Mouse (Mus musculus) hindbrain, embryonic 14.5 days (tissue): ENCODE results near the gene Polr2i. TPM values are rescaled to one million over a fixed set of nuclear protein-coding genes. Genes with fewer than 3 reads are reported as not detected.

Source experiments
- ATAC-seq: fragments of 200-750 bp; cut with Nextera tagmentation; 2 replicates; pipeline ENCODE4 v1.8.0; 2017; ENCODE audit warnings: moderate number of reproducible peaks, mild to moderate bottlenecking, moderate TSS enrichment, moderate library complexity; ENCODE audit not compliant: low FRiP score
- DNase-seq: peaks from one replicate; pipeline ENCODE4 v3.0.0-alpha.2; 2015; ENCODE audit warnings: low spot score
- H3K27ac ChIP-seq: fragments of 300-500 bp; sonication (generic); 2 replicates; pipeline ENCODE4 v1.5.1; 2014; ENCODE audit warnings: mild to moderate bottlenecking, moderate library complexity
- H3K27me3 ChIP-seq: fragments of 300-500 bp; sonication (generic); 2 replicates; pipeline ENCODE4 v1.6.1; 2014; ENCODE audit warnings: mild to moderate bottlenecking, low read length, mixed read lengths; ENCODE audit not compliant: control insufficient read depth, insufficient read depth
- H3K36me3 ChIP-seq: fragments of 300-500 bp; sonication (generic); replicated peaks from 2 replicates; pipeline ENCODE4 v1.6.1; 2014; ENCODE audit not compliant: control insufficient read depth, insufficient read depth
- H3K4me1 ChIP-seq: fragments of 300-500 bp; sonication (generic); replicated peaks from 2 replicates; pipeline ENCODE4 v1.6.1; 2014; ENCODE audit warnings: antibody characterized with exemption, low read length, mixed read lengths; ENCODE audit not compliant: control insufficient read depth, insufficient read depth
- H3K4me2 ChIP-seq: fragments of 300-500 bp; sonication (generic); replicated peaks from 2 replicates; pipeline ENCODE4 v1.6.1; 2014; ENCODE audit warnings: mild to moderate bottlenecking, moderate library complexity
- H3K4me3 ChIP-seq: fragments of 300-500 bp; sonication (generic); replicated peaks from 2 replicates; pipeline ENCODE4 v1.5.1; 2014; ENCODE audit warnings: mild to moderate bottlenecking, low read length
- H3K9ac ChIP-seq: fragments of 300-500 bp; sonication (generic); 2 replicates; pipeline ENCODE4 v1.6.1; 2014
- H3K9me3 ChIP-seq: fragments of 300-500 bp; sonication (generic); 2 replicates; pipeline ENCODE4 v1.6.1; 2016; ENCODE audit warnings: low read length; ENCODE audit not compliant: control insufficient read depth
- WGBS: fragments of 180-500 bp; shearing (Covaris S2); extraction: QIAGEN DNeasy Blood & Tissue Kit; methylation state at CpG from one replicate; pipeline ENCODE4 v1.1.7; 2014; 5-methylcytosine and 5-hydroxymethylcytosine counted together
- polyA plus RNA-seq: library from polyadenylated mRNA; unstranded; fragments of >200 nt; fragmentation: Nextera tagmentation; extraction: Ambion mirVana; gene quantifications from 2 replicates; pipeline ENCODE4 v1.2.1, GENCODE M21; 2014

Gene Polr2i
- polyA plus RNA-seq, 1 experiment from 2014 or later = 199 TPM

DNA sequence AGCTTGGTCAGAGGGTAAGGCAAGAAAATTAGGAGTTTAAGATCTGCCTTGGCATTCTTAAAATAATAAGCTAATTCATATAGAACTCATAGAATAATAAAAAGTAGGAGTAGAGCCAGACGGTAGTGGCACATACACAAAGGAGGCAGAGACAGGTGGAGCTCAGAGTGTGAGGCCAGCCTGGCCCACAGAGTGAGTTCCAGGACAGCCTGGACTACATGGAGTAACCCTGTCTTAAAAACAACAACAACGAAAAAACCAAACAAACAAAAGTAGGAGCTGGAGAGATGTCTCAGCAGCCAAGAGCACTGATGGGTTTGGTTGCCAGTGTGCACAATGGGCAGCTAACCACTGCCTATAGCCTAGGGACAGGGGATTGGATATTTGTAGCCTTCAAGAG is 14.5 kb upstream of the Polr2i start:
- 85% methylated on average over 2 of the region's 2 CpGs for WGBS
- no peak for ATAC-seq

DNA sequence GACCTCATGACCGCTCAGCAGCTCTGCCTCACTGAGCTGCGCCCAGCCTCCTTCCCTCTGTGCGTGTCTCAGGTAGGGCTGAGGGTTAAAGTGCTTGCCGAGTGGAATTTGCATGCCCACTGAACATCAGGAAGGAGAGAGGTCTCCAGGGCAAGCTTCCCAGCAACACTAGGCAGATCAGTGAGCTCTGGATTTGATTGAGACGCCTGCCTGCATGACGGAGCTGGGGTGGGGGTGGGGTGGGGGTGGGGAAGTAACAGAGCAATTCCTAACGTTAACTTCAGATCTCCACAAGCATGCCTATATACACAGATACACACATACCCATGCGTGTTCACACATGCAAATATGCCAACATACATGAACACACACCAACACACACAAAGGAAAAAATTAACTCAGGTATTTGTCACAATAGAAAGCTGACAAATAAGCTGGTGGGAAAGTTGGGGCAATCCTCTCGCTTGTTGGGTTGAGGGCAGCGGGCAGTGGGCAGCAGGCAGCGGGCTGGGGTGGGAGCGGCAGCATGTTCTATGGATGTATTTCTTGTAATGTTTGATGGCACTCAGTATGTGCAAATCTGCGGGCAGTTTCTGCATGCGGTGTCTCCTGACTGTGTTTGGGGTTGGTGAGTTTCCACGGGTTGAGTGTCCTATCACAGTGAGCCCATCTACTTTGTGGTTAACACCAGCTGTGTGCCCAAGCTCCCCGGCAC is 12.3 kb upstream of the Polr2i start:
- ATAC-seq (peak; percentile 66), DNase-seq (peak; percentile 74)
- Histone ChIP-seq H3K27me3 (no peaks in the 10 kb centered on the region), H3K4me1 (no peaks in the 10 kb centered on the region; the same call in 1 of the 2 replicates), H3K4me3 (peak overlapping the region; percentile 35), H3K4me2 (peak overlapping the region; percentile 78), H3K27ac (peak overlapping the region; percentile 76), H3K9me3 (no peaks in the 10 kb centered on the region), H3K36me3 (peaks cover 18% of the 10 kb centered on the region), H3K9ac (peak overlapping the region; percentile 54)
- 5% methylated on average over 16 of the region's 16 CpGs for WGBS

More for the DNA sequence above, 14.5 kb upstream of the Polr2i start:
- H3K27me3 ChIP-seq = no peaks in the 10 kb centered on the region
- no peak overlapping the region for H3K4me3 ChIP-seq
- DNase-seq = no peak
- no peak overlapping the region for H3K9ac ChIP-seq
- H3K4me2 ChIP-seq = no peak overlapping the region
- no peaks in the 10 kb centered on the region; the same call in 1 of the 2 replicates for H3K4me1 ChIP-seq
- H3K36me3 ChIP-seq = no peaks in the 10 kb centered on the region; the same call in 1 of the 2 replicates
- no peak overlapping the region for H3K27ac ChIP-seq
- H3K9me3 ChIP-seq = no peaks in the 10 kb centered on the region

DNA sequence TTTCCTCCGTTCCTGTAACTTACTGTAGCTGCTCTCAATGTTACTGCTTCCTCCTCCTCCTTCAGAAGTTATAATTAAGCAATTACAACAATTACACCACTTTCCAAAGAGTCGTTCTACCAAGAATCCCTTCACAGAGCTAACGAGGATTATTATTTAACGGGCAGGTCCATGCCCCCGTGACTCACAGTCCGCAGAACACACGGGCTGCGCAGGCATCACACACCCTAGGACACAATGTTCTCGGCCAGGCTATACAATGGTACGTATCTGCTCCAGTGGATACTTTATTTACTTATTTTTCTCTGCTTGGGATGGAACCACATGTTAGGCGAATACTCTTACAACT is 11.8 kb upstream of the Polr2i start:
- 24% methylated on average over 11 of the region's 11 CpGs for WGBS
- H3K27me3 ChIP-seq = no peaks in the 10 kb centered on the region
- ATAC-seq = no peak
- no peaks in the 10 kb centered on the region; the same call in 1 of the 2 replicates for H3K4me1 ChIP-seq
- H3K36me3 ChIP-seq = peaks cover 24% of the 10 kb centered on the region
- H3K9me3 ChIP-seq = no peaks in the 10 kb centered on the region
- peak overlapping the region; percentile 78 for H3K4me2 ChIP-seq
- H3K9ac ChIP-seq = peak overlapping the region; percentile 54
- H3K27ac ChIP-seq = peak overlapping the region; percentile 12; the same call in 1 of the 2 replicates
- peak overlapping the region; percentile 35 for H3K4me3 ChIP-seq
- DNase-seq = no peak

DNA sequence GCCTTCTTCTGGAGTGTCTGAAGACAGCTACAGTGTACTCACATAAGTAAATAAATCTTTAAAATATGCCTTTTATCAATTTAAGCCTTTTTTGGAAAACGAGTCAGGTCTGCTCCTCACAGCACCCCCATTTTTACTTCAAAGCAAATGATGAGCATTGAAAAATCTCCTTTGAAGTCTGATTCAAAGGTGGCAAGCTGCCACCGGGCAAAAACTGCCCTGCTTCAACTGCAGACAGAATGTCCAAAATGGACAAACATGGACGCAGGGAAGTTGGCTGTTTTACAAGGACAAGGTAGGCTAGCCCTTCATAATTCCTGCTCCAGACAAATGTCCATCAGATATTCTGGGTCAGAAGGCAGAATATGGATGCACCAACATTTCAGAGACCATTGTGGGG is 10.3 kb upstream of the Polr2i start:
- no peak overlapping the region for H3K27ac ChIP-seq
- H3K27me3 ChIP-seq = no peaks in the 10 kb centered on the region
- no peaks in the 10 kb centered on the region; the same call in 1 of the 2 replicates for H3K4me1 ChIP-seq
- H3K36me3 ChIP-seq = peaks cover 38% of the 10 kb centered on the region
- no peak for ATAC-seq
- 86% methylated on average over 3 of the region's 3 CpGs for WGBS
- no peak overlapping the region for H3K4me2 ChIP-seq
- no peak for DNase-seq
- H3K4me3 ChIP-seq = no peak overlapping the region
- H3K9ac ChIP-seq = no peak overlapping the region
- no peaks in the 10 kb centered on the region for H3K9me3 ChIP-seq

DNA sequence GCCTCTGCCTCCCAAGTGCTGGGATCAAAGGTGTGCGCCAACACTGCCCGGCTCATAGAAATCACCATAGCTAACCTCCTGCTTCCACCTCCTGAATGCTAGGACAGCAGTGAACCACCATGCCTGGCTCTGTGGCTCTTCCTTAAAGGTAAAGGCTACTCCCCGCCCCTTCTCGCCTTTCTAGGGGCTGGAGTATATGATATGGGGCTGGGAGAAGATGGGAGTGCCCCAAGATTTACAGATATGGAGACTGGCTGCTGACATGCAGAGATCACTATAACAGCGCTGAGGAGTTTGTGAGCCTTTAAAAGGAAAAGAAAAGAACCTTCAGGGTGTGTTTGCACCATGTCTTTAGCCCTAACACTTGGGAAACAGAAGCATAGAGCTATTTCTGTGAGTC is 9.5 kb upstream of the Polr2i start:
- 96% methylated on average over 5 of the region's 5 CpGs for WGBS
- H3K27me3 ChIP-seq = no peaks in the 10 kb centered on the region
- H3K9ac ChIP-seq = no peak overlapping the region
- no peak for ATAC-seq
- DNase-seq = no peak
- H3K4me1 ChIP-seq = no peaks in the 10 kb centered on the region; the same call in 1 of the 2 replicates
- H3K27ac ChIP-seq = no peak overlapping the region
- H3K9me3 ChIP-seq = no peaks in the 10 kb centered on the region
- peaks cover 46% of the 10 kb centered on the region for H3K36me3 ChIP-seq
- H3K4me3 ChIP-seq = no peak overlapping the region
- H3K4me2 ChIP-seq = no peak overlapping the region

DNA sequence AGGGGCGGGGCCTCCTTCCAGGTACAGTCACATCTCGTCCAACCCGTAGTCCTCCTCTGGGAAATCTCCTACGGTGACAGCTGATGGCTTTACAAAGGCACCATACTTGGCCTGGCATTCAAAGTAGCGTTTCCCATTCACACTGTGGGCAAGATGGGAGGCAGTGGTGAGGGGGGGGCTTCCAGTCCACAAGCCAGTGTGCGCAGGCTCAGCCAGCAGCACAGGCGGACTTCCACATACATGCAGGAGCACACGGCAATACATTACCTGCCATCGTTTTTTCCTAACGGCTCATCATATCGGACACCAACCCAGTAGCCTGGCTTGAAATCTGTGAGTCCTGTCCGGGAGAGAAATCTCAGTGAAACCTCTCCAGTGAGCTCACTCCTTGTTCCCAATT is 7.5 kb upstream of the Polr2i start:
- H3K36me3 ChIP-seq = peaks cover 57% of the 10 kb centered on the region
- no peaks in the 10 kb centered on the region for H3K27me3 ChIP-seq
- H3K9ac ChIP-seq = no peak overlapping the region
- DNase-seq (no peak), ATAC-seq (no peak)
- H3K4me3 ChIP-seq = no peak overlapping the region
- H3K4me2 ChIP-seq = no peak overlapping the region
- 91% methylated on average over 12 of the region's 12 CpGs for WGBS
- no peaks in the 10 kb centered on the region for H3K9me3 ChIP-seq
- no peaks in the 10 kb centered on the region; the same call in 1 of the 2 replicates for H3K4me1 ChIP-seq
- H3K27ac ChIP-seq = no peak overlapping the region

DNA sequence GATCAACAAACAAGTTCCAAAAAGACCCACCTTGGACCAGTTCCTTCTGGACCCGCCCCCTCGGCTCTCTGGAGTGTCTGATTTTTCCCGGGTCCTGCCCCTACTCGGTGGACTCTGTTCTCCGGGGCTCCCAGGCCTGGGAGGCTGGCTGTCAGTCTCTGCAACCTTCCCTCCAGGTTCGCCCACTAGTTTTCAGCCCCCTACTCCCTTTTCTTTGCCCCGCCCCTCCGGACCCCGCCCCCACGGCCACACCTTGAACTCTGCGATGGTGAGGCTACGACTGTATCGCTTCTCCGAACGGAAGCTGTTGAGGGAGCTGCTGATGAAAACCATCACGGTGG is 450 bp upstream of the Polr2i start:
- Histone ChIP-seq H3K4me3 (peak overlapping the region; percentile 63), H3K4me2 (peak overlapping the region; percentile 60), H3K9ac (peak overlapping the region; percentile 75), H3K9me3 (no peaks in the 10 kb centered on the region), H3K4me1 (peaks cover 10% of the 10 kb centered on the region), H3K27me3 (no peaks in the 10 kb centered on the region), H3K36me3 (peaks cover 45% of the 10 kb centered on the region), H3K27ac (peak overlapping the region; percentile 96)
- DNase-seq = no peak
- ATAC-seq = peak; percentile 49; the same call in 1 of the 2 replicates
- WGBS = under 1% methylated on average over 16 of the region's 16 CpGs

DNA sequence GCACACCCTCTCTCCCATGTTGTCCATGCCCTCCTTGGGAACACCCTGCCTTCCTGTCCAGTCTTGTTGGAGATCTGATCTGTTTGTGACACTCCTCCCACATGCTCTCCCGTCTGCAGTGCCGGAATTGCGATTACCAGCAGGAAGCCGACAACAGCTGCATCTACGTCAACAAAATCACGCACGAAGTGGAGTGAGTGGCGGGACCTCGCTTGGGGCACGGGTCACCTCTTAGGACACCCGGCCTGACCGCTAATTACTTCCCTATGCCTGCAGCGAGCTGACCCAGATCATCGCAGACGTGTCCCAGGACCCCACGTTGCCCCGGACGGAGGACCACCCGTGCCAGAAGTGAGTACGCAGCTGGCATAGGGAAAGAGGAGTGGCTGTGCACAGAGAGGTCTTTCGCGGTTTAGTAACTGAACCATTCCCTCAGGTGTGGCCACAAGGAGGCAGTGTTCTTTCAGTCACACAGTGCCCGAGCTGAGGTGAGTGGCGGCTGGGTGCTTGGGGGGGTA is 942 bp downstream of the Polr2i start:
- peaks cover 31% of the 10 kb centered on the region for H3K36me3 ChIP-seq
- H3K27ac ChIP-seq = peak overlapping the region; percentile 96
- ATAC-seq (no peak; the same call in 1 of the 2 replicates), DNase-seq (peak; percentile 27)
- H3K4me2 ChIP-seq = peak overlapping the region; percentile 57
- H3K9ac ChIP-seq = peak overlapping the region; percentile 75
- H3K4me1 ChIP-seq = peaks cover 10% of the 10 kb centered on the region
- no peaks in the 10 kb centered on the region for H3K9me3 ChIP-seq
- peak overlapping the region; percentile 63 for H3K4me3 ChIP-seq
- WGBS = 4% methylated on average over 24 of the region's 24 CpGs
- no peaks in the 10 kb centered on the region for H3K27me3 ChIP-seq

DNA sequence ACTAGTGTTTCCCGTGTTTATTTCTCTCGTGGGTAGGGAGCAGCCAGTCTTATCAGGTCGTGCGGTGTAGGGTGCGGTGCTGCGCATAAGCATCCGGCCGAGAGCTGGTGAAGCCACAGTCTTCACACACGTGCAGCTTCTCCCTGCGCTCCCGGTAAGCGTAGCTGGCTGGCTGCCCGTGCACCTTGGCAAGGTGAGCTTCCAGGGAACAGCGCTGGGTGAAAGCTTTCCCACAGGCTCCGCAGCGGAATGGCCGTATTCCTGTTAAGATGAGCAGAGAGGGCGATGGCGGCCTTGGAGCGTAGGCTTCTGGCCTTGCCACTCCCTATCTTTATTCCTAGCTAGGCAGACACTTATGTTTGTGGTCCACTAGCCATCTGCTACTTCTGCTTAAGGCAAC is 1.6 kb downstream of the Polr2i start:
- 89% methylated on average over 20 of the region's 20 CpGs for WGBS
- DNase-seq (no peak), ATAC-seq (no peak)
- no peaks in the 10 kb centered on the region for H3K9me3 ChIP-seq
- peak overlapping the region; percentile 57 for H3K4me2 ChIP-seq
- H3K4me1 ChIP-seq = peaks cover 10% of the 10 kb centered on the region
- H3K27me3 ChIP-seq = no peaks in the 10 kb centered on the region
- H3K36me3 ChIP-seq = peaks cover 25% of the 10 kb centered on the region
- H3K27ac ChIP-seq = no peak overlapping the region
- peak overlapping the region; percentile 63 for H3K4me3 ChIP-seq
- H3K9ac ChIP-seq = peak overlapping the region; percentile 1; the same call in 1 of the 2 replicates
